Mouse (Mus musculus) midbrain, embryonic 12.5 days (tissue): Measurements from ENCODE around the gene Rpl34. TPM values are rescaled to one million over a fixed set of nuclear protein-coding genes. Genes with fewer than 3 reads are reported as not detected.

Experiments used
- ATAC-seq: fragments of 200-750 bp; cut with Nextera tagmentation; 2 replicates; pipeline ENCODE4 v1.8.0; 2017; ENCODE audit warnings: low read depth, moderate TSS enrichment, moderate library complexity; ENCODE audit not compliant: low FRiP score
- H3K27ac ChIP-seq: fragments of 300-500 bp; sonication (generic); replicated peaks from 2 replicates; pipeline ENCODE4 v1.5.1; 2016; ENCODE audit warnings: mild to moderate bottlenecking
- H3K27me3 ChIP-seq: fragments of 300-500 bp; sonication (generic); 2 replicates; pipeline ENCODE4 v1.6.1; 2016; ENCODE audit warnings: mild to moderate bottlenecking
- H3K36me3 ChIP-seq: fragments of 300-500 bp; sonication (generic); 2 replicates; pipeline ENCODE4 v1.6.1; 2016
- H3K4me1 ChIP-seq: fragments of 300-500 bp; sonication (generic); 2 replicates; pipeline ENCODE4 v1.6.1; 2016
- H3K4me2 ChIP-seq: fragments of 300-500 bp; sonication (generic); replicated peaks from 2 replicates; pipeline ENCODE4 v1.6.1; 2016; ENCODE audit warnings: mild to moderate bottlenecking, moderate library complexity
- H3K4me3 ChIP-seq: fragments of 300-500 bp; sonication (generic); 2 replicates; pipeline ENCODE4 v1.5.1; 2016; ENCODE audit warnings: mild to moderate bottlenecking
- H3K9ac ChIP-seq: fragments of 300-500 bp; sonication (generic); replicated peaks from 2 replicates; pipeline ENCODE4 v1.6.1; 2016; ENCODE audit warnings: mild to moderate bottlenecking, moderate library complexity
- H3K9me3 ChIP-seq: fragments of 300-500 bp; sonication (generic); 2 replicates; pipeline ENCODE4 v1.6.1; 2016; ENCODE audit warnings: mild to moderate bottlenecking
- WGBS: fragments of 180-500 bp; shearing (Covaris S2); methylation state at CpG from one replicate; pipeline ENCODE4 v1.1.7; 2016; 5-methylcytosine and 5-hydroxymethylcytosine counted together
- polyA plus RNA-seq: library from polyadenylated mRNA; unstranded; fragments of >200 nt; fragmentation: Nextera tagmentation; extraction: Ambion mirVana; gene quantifications from 2 replicates; pipeline ENCODE4 v1.2.1, GENCODE M21; 2016

The Rpl34 gene
- polyA plus RNA-seq, 1 experiment from 2014 or later = 603 TPM

DNA sequence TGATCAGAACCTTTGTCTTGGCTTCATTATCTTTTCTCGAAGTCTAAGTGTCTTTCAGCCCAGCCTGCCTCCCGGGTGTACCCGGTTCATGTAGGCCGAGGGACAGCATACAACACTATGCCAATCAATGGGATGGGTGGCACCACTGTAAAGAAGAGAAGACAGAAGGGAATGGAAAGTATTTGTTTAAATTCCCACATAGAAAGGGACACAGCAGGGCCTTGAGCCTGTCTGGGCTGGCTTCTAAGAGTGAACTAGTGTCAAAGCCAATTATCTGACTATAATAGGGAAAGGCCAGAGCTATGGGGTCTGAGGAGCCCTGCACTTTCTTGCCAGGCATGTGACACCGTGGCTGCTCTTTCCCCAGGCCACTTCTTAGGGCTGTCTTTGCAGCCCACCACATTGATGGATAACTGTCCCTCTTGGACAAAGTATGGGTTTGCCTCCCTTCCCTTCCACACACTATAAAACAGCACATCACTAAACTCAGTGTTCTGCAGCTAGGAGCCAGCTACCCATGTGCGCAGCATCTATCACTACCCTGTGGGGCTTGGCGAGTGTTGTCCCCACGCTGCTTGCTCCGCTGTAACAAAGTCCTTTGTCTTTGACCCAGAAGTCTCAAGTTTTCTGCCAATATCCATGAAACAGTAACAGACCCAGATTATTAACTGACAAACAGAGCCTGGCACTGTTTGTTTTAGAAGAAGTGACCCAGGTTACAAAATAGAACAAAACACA is 45.8 kb downstream of the Rpl34 start:
- H3K9ac ChIP-seq = no peak overlapping the region
- no peaks in the 10 kb centered on the region for H3K9me3 ChIP-seq
- WGBS = 77% methylated on average over 9 of the region's 9 CpGs
- no peaks in the 10 kb centered on the region for H3K4me1 ChIP-seq
- H3K36me3 ChIP-seq = no peaks in the 10 kb centered on the region
- no peak overlapping the region for H3K27ac ChIP-seq
- no peak overlapping the region for H3K4me3 ChIP-seq
- 0 out of 2 replicates have a peak, but pooled peaks cover 3% of the 10 kb centered on the region for H3K27me3 ChIP-seq
- no peak for ATAC-seq
- H3K4me2 ChIP-seq = no peak overlapping the region

GRCm38 (mm10) chr3:130683836-130684235 is 46.4 kb downstream of the Rpl34 start:
- WGBS = 78% methylated on average over 8 of the region's 8 CpGs
- Histone ChIP-seq H3K4me2 (no peak overlapping the region), H3K27me3 (0 out of 2 replicates have a peak, but pooled peaks cover 3% of the 10 kb centered on the region), H3K9me3 (no peaks in the 10 kb centered on the region), H3K9ac (no peak overlapping the region), H3K4me3 (no peak overlapping the region), H3K4me1 (no peaks in the 10 kb centered on the region), H3K36me3 (no peaks in the 10 kb centered on the region), H3K27ac (no peak overlapping the region)
- ATAC-seq = no peak

DNA sequence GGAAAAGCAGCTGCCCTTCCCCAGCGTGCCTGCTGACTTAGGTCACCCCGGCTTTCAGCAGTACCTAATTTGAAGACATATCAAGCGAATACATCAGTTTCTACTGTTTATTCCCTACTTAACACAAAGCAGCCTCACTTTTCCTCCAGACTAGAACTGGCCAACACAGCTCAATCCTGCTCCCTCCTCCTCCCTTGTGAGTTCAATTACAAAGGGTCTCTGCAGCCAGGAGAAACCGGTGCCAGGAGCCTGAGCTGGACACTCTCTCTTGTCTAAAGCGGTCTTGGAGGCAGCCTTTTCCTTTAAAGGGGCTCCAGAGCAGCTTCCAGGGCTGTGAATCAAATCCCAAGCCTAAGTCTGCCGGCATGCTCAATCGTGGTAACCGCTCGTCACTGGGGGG is 48.0 kb downstream of the Rpl34 start:
- no peaks in the 10 kb centered on the region for H3K4me1 ChIP-seq
- H3K9me3 ChIP-seq = no peaks in the 10 kb centered on the region
- ATAC-seq = no peak
- H3K27ac ChIP-seq = no peak overlapping the region
- H3K9ac ChIP-seq = no peak overlapping the region
- no peak overlapping the region for H3K4me3 ChIP-seq
- 0 out of 2 replicates have a peak, but pooled peaks cover 3% of the 10 kb centered on the region for H3K27me3 ChIP-seq
- no peaks in the 10 kb centered on the region for H3K36me3 ChIP-seq
- H3K4me2 ChIP-seq = no peak overlapping the region
- WGBS = 89% methylated on average over 9 of the region's 9 CpGs

DNA sequence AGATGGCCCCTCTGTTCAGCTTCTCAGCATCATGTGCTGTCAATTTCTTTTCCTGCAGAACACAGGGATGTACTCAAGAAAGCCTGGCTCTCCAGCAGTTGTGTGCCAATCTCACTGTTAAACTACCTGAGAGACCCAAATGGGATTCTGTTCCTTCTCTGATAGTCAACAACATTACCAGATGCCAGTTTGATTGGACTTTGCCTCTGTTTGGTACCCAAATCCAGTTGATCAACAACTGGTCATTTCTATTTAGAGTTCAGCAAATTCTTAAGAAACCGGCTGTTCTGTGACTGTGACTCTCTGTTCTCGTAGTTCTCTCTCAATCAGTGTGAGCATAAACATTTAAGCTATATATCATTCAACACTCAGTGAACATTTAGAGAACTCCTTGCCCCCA is 49.0 kb downstream of the Rpl34 start:
- no peak for ATAC-seq
- H3K27me3 ChIP-seq = 0 out of 2 replicates have a peak, but pooled peaks cover 3% of the 10 kb centered on the region
- no peaks in the 10 kb centered on the region for H3K36me3 ChIP-seq
- no peak overlapping the region for H3K4me2 ChIP-seq
- no peak overlapping the region for H3K9ac ChIP-seq
- no peak overlapping the region for H3K4me3 ChIP-seq
- 95% methylated on average over 2 of the region's 2 CpGs for WGBS
- H3K9me3 ChIP-seq = no peaks in the 10 kb centered on the region
- H3K4me1 ChIP-seq = no peaks in the 10 kb centered on the region
- H3K27ac ChIP-seq = no peak overlapping the region

DNA sequence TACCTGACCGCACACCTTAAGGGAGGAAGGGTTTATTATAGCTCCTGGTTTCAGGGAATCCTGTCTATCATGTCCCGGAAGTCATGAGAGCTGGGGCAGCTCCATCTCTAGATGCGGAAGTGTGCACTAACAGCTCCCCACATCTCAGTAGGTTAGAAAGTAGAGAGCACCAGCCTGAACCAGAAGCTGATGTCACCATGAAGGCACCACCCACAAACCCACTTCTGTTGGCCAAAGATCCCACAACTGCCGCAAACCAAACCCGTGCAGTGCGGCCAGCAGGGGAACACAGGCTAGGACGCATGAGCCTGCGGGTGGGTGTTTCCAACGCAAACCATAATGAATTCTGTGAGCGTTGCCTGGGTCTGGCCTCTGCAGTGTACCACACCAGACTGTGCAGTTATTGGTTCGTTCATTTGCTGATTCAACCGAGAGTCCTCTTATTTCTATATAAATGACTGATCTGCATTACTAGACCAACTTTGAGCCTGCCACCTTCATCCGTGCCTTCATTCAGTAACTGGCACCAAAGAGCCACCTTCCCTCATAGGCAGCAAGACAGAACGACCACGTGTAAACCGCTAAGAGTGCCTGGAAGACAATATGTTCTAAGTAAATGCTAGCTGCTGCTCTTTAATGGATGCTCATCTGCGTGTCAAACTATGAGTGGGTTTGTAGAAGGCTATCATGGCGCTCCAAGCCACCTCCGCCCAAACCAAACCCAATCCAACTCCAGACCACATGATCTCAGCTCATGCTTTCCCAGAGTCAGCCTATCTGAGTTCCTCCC is 52.3 kb downstream of the Rpl34 start:
- H3K4me1 ChIP-seq = no peaks in the 10 kb centered on the region
- H3K4me3 ChIP-seq = no peak overlapping the region
- H3K9ac ChIP-seq = no peak overlapping the region
- no peak for ATAC-seq
- WGBS = 93% methylated on average over 19 of the region's 19 CpGs
- no peaks in the 10 kb centered on the region for H3K9me3 ChIP-seq
- no peaks in the 10 kb centered on the region for H3K36me3 ChIP-seq
- H3K27me3 ChIP-seq = no peaks in the 10 kb centered on the region
- H3K4me2 ChIP-seq = no peak overlapping the region
- H3K27ac ChIP-seq = no peak overlapping the region

Other genes with a start within 250 kb of the Rpl34 start
- gene Etnppl, start 113.0 kb downstream of the Rpl34 start, polyA plus RNA-seq = 0.05 TPM in 1 of 2 replicates, not detected in the other
- 250 and 259 TPM in 2 replicates for gene Ostc, start 21.0 kb downstream of the Rpl34 start, polyA plus RNA-seq